Mouse (Mus musculus): ENCODE measurements around the gene Txlna. TPM values are rescaled to one million over a fixed set of nuclear protein-coding genes. Genes with fewer than 3 reads are reported as not detected.
A peak's percentile ranks its signal among the peaks of the same experiment; 100 is the strongest.

Gene Txlna
- polyA plus RNA-seq, 2 experiments = 80.3 to 108 TPM

GRCm38 (mm10) chr4:129580347-129580746 lies 60.5 kb downstream of the Txlna start:
- H3K4me1 ChIP-seq (ENCODE audit: control insufficient read depth, insufficient read depth, low read length) = peaks cover 4% of the 10 kb centered on the region; the same call in 1 of the 2 replicates
- no peak overlapping the region for H3K4me2 ChIP-seq (replicated peaks; ENCODE audit: low read depth, low read length, severe bottlenecking)
- no peak for DNase-seq (ENCODE audit: low spot score)
- H3K9me3 ChIP-seq (ENCODE audit: control insufficient read depth, low read length) = no peaks in the 10 kb centered on the region
- no peaks in the 10 kb centered on the region for H3K36me3 ChIP-seq (ENCODE audit: control insufficient read depth, insufficient read depth, low read length)
- WGBS = 64% methylated on average over 7 of the region's 7 CpGs
- H3K27me3 ChIP-seq (ENCODE audit: control insufficient read depth, insufficient read depth, low read length) = no peaks in the 10 kb centered on the region
- ATAC-seq (ENCODE audit: low FRiP score, low read depth) = no peak
- no peak for TF ChIP-seq POLR2A (IDR thresholded peaks at IDR 0.05; ENCODE audit: borderline replicate concordance, extremely low read depth, insufficient read depth, insufficient read length)
- H3K4me3 ChIP-seq (replicated peaks; ENCODE audit: low read length) = no peak overlapping the region
- H3K27ac ChIP-seq (replicated peaks; ENCODE audit: low read depth, low read length) = no peak overlapping the region
- no peak overlapping the region for H3K9ac ChIP-seq (ENCODE audit: low read depth, low read length, severe bottlenecking)

- no peak for DNase-seq (ENCODE audit: low spot score)
- Histone ChIP-seq H3K4me1 (ENCODE audit: control insufficient read depth, insufficient read depth, low read length) (no peaks in the 10 kb centered on the region; the same call in 1 of the 2 replicates), H3K27ac (replicated peaks; ENCODE audit: low read depth, low read length) (no peak within 1 kb of the TSS)
These were observed 62.4 kb downstream of the Txlna start, which contains the start of gene Fam167b for GRCm38 (mm10) chr4:129578466-129578865. TSS of gene Fam167b (minus strand) at chr4:129578549.

DNA sequence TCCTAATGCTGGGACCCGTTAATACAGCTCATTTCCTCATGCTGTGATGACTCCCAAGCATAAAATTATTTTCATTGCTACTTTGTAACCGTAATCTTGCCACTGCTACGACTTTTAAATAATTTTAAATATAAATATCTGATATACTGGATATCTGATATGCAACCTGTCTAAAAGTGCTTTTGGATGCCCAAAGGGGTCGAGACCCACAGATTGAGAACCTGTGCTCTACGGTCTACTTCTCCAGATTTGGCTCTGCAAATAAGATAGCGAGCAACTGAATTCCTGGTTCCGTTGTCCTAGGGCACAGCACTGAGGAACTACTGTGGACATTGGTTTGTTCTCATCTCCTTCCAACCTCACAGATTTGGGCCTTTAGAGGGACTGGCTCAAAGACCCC lies 63.2 kb downstream of the Txlna start:
- H3K4me1 ChIP-seq (ENCODE audit: control insufficient read depth, insufficient read depth, low read length) = no peaks in the 10 kb centered on the region; the same call in 1 of the 2 replicates
- no peak for TF ChIP-seq POLR2A (IDR thresholded peaks at IDR 0.05; ENCODE audit: borderline replicate concordance, extremely low read depth, insufficient read depth, insufficient read length)
- H3K4me3 ChIP-seq (replicated peaks; ENCODE audit: low read length) = no peak overlapping the region
- no peaks in the 10 kb centered on the region for H3K36me3 ChIP-seq (ENCODE audit: control insufficient read depth, insufficient read depth, low read length)
- no peak overlapping the region for H3K27ac ChIP-seq (replicated peaks; ENCODE audit: low read depth, low read length)
- 78% methylated on average over 7 of the region's 7 CpGs for WGBS
- no peak overlapping the region for H3K9ac ChIP-seq (ENCODE audit: low read depth, low read length, severe bottlenecking)
- H3K9me3 ChIP-seq (ENCODE audit: control insufficient read depth, low read length) = no peaks in the 10 kb centered on the region
- ATAC-seq (ENCODE audit: low FRiP score, low read depth) (no peak), DNase-seq (ENCODE audit: low spot score) (no peak)
- H3K4me2 ChIP-seq (replicated peaks; ENCODE audit: low read depth, low read length, severe bottlenecking) = no peak overlapping the region
- no peaks in the 10 kb centered on the region for H3K27me3 ChIP-seq (ENCODE audit: control insufficient read depth, insufficient read depth, low read length)

More at GRCm38 (mm10) chr4:129578466-129578865, 62.4 kb downstream of the Txlna start, which contains the start of gene Fam167b:
- Histone ChIP-seq H3K4me3 (replicated peaks; ENCODE audit: low read length) (no peak within 1 kb of the TSS), H3K9me3 (ENCODE audit: control insufficient read depth, low read length) (no peaks in the 10 kb centered on the region), H3K4me2 (replicated peaks; ENCODE audit: low read depth, low read length, severe bottlenecking) (no peak within 1 kb of the TSS), H3K27me3 (ENCODE audit: control insufficient read depth, insufficient read depth, low read length) (no peaks in the 10 kb centered on the region), H3K36me3 (ENCODE audit: control insufficient read depth, insufficient read depth, low read length) (no peaks in the 10 kb centered on the region), H3K9ac (ENCODE audit: low read depth, low read length, severe bottlenecking) (no peak within 1 kb of the TSS)
- TF ChIP-seq POLR2A (IDR thresholded peaks at IDR 0.05; ENCODE audit: borderline replicate concordance, extremely low read depth, insufficient read depth, insufficient read length) = no peak
- no peak for ATAC-seq (ENCODE audit: low FRiP score, low read depth)
- WGBS = 90% methylated on average over 5 of the region's 5 CpGs

DNA sequence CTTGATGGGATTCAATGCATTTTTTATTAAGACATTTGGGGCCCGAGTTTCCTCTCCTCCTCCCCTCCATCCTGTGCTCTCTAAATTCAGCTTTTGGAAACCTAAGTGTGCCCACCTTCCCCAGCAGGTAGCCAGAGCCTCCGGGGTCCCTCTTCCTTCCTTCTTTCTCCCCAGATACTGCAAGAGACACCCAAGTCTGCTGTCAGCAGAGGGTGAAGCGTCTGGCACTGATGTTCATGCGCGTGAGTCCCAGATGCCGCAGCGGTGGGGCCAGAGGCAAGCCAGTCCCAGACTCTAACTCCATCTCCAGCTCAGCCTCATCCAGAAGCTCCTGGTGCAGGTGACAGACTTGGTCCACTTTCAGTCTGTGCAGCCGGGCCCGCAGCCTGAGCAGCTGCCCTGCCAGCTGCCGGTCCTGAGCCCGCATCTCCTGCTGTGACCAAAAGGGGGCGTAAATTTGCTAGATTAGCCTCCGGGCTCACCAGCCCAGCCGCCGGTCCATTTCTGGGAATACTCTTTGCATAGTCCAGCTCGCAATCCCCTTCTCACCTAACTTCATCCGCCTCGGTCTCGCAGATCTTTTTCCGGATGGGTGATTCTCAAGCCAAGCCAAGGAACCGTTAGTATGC lies 63.9 kb downstream of the Txlna start:
- 0 out of 2 replicates have a peak, but pooled peaks have one; percentile 55 for ATAC-seq (ENCODE audit: low FRiP score, low read depth)
- H3K9ac ChIP-seq (ENCODE audit: low read depth, low read length, severe bottlenecking) = no peak overlapping the region; the same call in 1 of the 2 replicates
- H3K27ac ChIP-seq (replicated peaks; ENCODE audit: low read depth, low read length) = no peak overlapping the region
- H3K4me3 ChIP-seq (replicated peaks; ENCODE audit: low read length) = no peak overlapping the region
- WGBS = 33% methylated on average over 21 of the region's 21 CpGs
- peak; percentile 27 for DNase-seq (ENCODE audit: low spot score)
- H3K27me3 ChIP-seq (ENCODE audit: control insufficient read depth, insufficient read depth, low read length) = no peaks in the 10 kb centered on the region
- H3K4me1 ChIP-seq (ENCODE audit: control insufficient read depth, insufficient read depth, low read length) = no peaks in the 10 kb centered on the region; the same call in 1 of the 2 replicates
- H3K4me2 ChIP-seq (replicated peaks; ENCODE audit: low read depth, low read length, severe bottlenecking) = 0 out of 2 replicates have a peak overlapping the region, but pooled peaks have one; percentile 5
- no peaks in the 10 kb centered on the region for H3K9me3 ChIP-seq (ENCODE audit: control insufficient read depth, low read length)
- no peak for TF ChIP-seq POLR2A (IDR thresholded peaks at IDR 0.05; ENCODE audit: borderline replicate concordance, extremely low read depth, insufficient read depth, insufficient read length)
- H3K36me3 ChIP-seq (ENCODE audit: control insufficient read depth, insufficient read depth, low read length) = no peaks in the 10 kb centered on the region

Small RNAs within 50 kb of the gene (microRNA-seq; reads per million reads assigned to microRNA genes)
- gene Mir7016 = not detected

Other genes starting within 250 kb of the Txlna start
- 0.87 and 1.0 TPM in 2 replicates for gene Zbtb8b, start 200.2 kb downstream of the Txlna start, polyA plus RNA-seq (2012; rRNA removed)
- gene Zbtb8b, start 200.2 kb downstream of the Txlna start, polyA plus RNA-seq (2014; fragmentation: Nextera tagmentation; extraction: Ambion mirVana) = 1.3 and 2.0 TPM in 2 replicates
- gene Bsdc1, start 179.5 kb downstream of the Txlna start, polyA plus RNA-seq (2012; rRNA removed) = 24.6 and 28.9 TPM in 2 replicates
- 27.6 and 29.9 TPM in 2 replicates for gene Bsdc1, start 179.5 kb downstream of the Txlna start, polyA plus RNA-seq (2014; fragmentation: Nextera tagmentation; extraction: Ambion mirVana)
- gene Tssk3, start 150.0 kb downstream of the Txlna start, polyA plus RNA-seq (2012; rRNA removed) = not detected in 2 replicates
- not detected in 2 replicates for gene Tssk3, start 150.0 kb downstream of the Txlna start, polyA plus RNA-seq (2014; fragmentation: Nextera tagmentation; extraction: Ambion mirVana)
- gene Fam229a, start 149.9 kb downstream of the Txlna start, polyA plus RNA-seq (2012; rRNA removed) = 0.15 TPM in 1 of 2 replicates, not detected in the other
- not detected in 2 replicates for gene Fam229a, start 149.9 kb downstream of the Txlna start, polyA plus RNA-seq (2014; fragmentation: Nextera tagmentation; extraction: Ambion mirVana)
- gene Marcksl1, start 127.5 kb downstream of the Txlna start, polyA plus RNA-seq (2012; rRNA removed) = 563 and 613 TPM in 2 replicates
- gene Marcksl1, start 127.5 kb downstream of the Txlna start, polyA plus RNA-seq (2014; fragmentation: Nextera tagmentation; extraction: Ambion mirVana) = 648 and 776 TPM in 2 replicates
- gene Hdac1, start 98.4 kb downstream of the Txlna start, polyA plus RNA-seq (2012; rRNA removed) = 209 and 212 TPM in 2 replicates
- gene Hdac1, start 98.4 kb downstream of the Txlna start, polyA plus RNA-seq (2014; fragmentation: Nextera tagmentation; extraction: Ambion mirVana) = 201 and 225 TPM in 2 replicates
- 9.9 and 10.3 TPM in 2 replicates for gene Lck, start 67.4 kb downstream of the Txlna start, polyA plus RNA-seq (2012; rRNA removed)
- gene Lck, start 67.4 kb downstream of the Txlna start, polyA plus RNA-seq (2014; fragmentation: Nextera tagmentation; extraction: Ambion mirVana) = 6.3 and 6.8 TPM in 2 replicates
- 7.3 and 8.2 TPM in 2 replicates for gene Fam167b, start 62.5 kb downstream of the Txlna start, polyA plus RNA-seq (2012; rRNA removed)
- 4.1 and 5.3 TPM in 2 replicates for gene Fam167b, start 62.5 kb downstream of the Txlna start, polyA plus RNA-seq (2014; fragmentation: Nextera tagmentation; extraction: Ambion mirVana)
- gene Eif3i, start 40.4 kb downstream of the Txlna start, polyA plus RNA-seq (2012; rRNA removed) = 367 and 429 TPM in 2 replicates
- gene Eif3i, start 40.4 kb downstream of the Txlna start, polyA plus RNA-seq (2014; fragmentation: Nextera tagmentation; extraction: Ambion mirVana) = 333 and 334 TPM in 2 replicates
- 166 and 179 TPM in 2 replicates for gene Tmem234, start 40.4 kb downstream of the Txlna start, polyA plus RNA-seq (2012; rRNA removed)
- gene Tmem234, start 40.4 kb downstream of the Txlna start, polyA plus RNA-seq (2014; fragmentation: Nextera tagmentation; extraction: Ambion mirVana) = 191 and 193 TPM in 2 replicates
- 3.0 and 5.2 TPM in 2 replicates for gene Dcdc2b, start 26.8 kb downstream of the Txlna start, polyA plus RNA-seq (2012; rRNA removed)
- gene Dcdc2b, start 26.8 kb downstream of the Txlna start, polyA plus RNA-seq (2014; fragmentation: Nextera tagmentation; extraction: Ambion mirVana) = 2.5 and 3.4 TPM in 2 replicates
- gene Iqcc, start 22.0 kb downstream of the Txlna start, polyA plus RNA-seq (2012; rRNA removed) = 28.6 and 35.5 TPM in 2 replicates
- 23.2 and 28.6 TPM in 2 replicates for gene Iqcc, start 22.0 kb downstream of the Txlna start, polyA plus RNA-seq (2014; fragmentation: Nextera tagmentation; extraction: Ambion mirVana)
- 34.7 and 51.0 TPM in 2 replicates for gene Ccdc28b, start 17.1 kb downstream of the Txlna start, polyA plus RNA-seq (2012; rRNA removed)
- gene Ccdc28b, start 17.1 kb downstream of the Txlna start, polyA plus RNA-seq (2014; fragmentation: Nextera tagmentation; extraction: Ambion mirVana) = 42.8 and 45.7 TPM in 2 replicates
- 35.2 and 40.5 TPM in 2 replicates for gene Kpna6, start 31.7 kb upstream of the Txlna start, polyA plus RNA-seq (2012; rRNA removed)
- 14.6 and 15.2 TPM in 2 replicates for gene Kpna6, start 31.7 kb upstream of the Txlna start, polyA plus RNA-seq (2014; fragmentation: Nextera tagmentation; extraction: Ambion mirVana)
- gene Tmem39b, start 55.8 kb upstream of the Txlna start, polyA plus RNA-seq (2012; rRNA removed) = 49.1 and 77.0 TPM in 2 replicates
- 24.1 and 27.1 TPM in 2 replicates for gene Tmem39b, start 55.8 kb upstream of the Txlna start, polyA plus RNA-seq (2014; fragmentation: Nextera tagmentation; extraction: Ambion mirVana)
- gene Khdrbs1, start 101.2 kb upstream of the Txlna start, polyA plus RNA-seq (2012; rRNA removed) = 96.6 and 97.6 TPM in 2 replicates
- gene Khdrbs1, start 101.2 kb upstream of the Txlna start, polyA plus RNA-seq (2014; fragmentation: Nextera tagmentation; extraction: Ambion mirVana) = 107 and 122 TPM in 2 replicates
- gene Ptp4a2, start 170.2 kb upstream of the Txlna start, polyA plus RNA-seq (2012; rRNA removed) = 106 and 111 TPM in 2 replicates
- gene Ptp4a2, start 170.2 kb upstream of the Txlna start, polyA plus RNA-seq (2014; fragmentation: Nextera tagmentation; extraction: Ambion mirVana) = 296 and 311 TPM in 2 replicates